Mouse (Mus musculus): ENCODE measurements around the gene Prr15.

Gene Prr15

DNA sequence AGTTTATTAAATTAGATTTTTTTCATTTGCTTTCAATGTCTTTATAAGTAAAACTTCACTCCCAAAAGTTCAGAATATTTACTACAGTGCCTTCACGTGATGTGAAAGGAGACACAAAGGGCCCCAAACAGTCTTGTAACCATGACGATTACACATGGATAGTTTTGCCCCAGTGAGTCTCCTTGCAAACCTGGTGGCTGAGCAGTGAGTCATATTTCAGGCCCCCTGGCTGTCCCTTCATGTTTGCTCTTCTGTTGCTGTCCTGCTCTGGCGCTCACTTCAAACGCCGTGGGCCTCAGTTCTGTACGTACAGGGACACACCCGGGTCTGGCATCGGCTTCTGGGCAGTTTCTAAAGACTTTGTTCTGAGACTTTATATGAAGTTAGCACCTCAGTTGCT is 6.6 kb downstream of the Prr15 start:
- DNase-seq (ENCODE audit: low read depth) = no peak

DNA sequence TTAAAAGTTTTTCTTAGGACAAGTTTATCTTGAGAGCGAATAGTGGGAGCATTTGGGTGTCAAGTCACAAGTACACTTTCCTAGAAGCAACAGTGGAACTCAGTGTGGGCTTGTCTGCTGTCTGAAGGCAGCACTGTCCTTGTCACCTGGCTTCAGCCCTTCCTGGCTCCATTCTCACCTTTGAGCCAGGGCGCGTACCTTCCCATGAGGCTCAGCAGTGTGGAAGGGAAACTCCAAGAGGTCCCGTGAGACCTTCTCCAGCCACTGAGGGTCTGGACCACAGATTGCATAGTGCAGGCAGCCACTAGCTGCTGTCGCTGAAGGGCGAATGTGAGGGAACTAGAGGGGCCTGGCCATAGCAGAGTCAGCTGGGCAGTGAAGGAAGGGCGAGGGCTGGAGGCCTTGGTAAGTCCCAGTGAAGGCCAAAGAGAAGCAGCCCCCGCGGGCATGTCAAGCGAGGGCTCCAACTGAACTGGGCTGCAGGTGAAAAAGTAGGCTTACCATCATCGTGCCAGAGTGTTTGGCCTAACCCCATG is 7.5 kb downstream of the Prr15 start:
- DNase-seq (ENCODE audit: low read depth) = no peak

DNA sequence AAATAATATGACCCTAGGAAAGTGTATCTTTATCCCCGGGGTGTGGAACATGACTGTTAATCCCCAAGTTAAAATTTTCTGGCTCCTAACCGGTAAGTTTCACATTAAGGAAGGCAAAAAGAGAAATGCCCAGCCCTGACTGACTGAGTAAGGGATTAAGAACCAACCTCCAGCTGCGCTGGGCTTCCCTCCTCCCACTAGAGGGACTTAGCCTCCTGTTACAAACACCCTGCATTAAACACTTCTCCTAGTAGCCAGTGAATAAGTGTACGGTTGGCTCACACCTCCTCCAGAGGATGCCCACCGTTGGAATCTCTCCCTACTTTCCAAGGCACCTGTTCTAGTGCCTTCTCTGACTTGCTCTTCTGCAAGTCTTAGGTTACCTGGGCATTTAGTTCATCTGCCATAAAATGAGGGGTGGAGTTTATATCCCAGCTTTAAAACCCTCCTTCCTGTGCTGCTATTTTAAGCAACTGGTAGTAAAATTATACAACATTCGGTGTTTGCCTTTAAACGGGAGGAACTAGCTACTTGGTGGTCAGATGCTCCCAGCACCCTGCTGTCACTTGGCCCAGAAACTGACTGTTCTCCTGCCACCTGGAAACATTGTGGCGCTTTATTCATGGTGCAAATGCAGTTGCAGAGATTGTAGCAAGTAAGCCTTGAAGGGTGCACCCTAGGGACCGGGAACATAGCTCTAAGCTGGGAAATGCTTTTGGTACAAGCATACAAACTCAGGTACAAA is 8.2 kb downstream of the Prr15 start:
- DNase-seq (ENCODE audit: low read depth) = no peak

DNA sequence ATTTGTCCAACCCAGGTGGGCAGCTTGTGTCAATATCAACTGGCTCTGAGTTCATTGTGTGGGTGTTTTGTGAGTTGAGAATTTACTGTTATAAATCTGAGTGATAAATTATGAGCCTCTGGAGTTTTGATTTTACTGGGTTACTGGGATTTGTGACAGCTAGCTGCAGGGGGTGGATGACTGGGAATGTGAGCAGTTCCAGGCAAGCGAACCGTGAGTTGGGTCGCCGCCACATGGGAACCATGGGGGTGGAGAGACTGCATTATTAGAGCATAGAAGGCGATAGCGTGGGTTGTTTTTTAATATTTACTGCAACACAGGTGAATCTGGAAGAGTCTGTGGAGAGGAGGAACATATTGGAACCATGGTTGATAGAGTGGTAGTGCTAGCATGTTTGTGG is 11.7 kb downstream of the Prr15 start:
- no peak for DNase-seq (ENCODE audit: low read depth)

GRCm38 (mm10) chr6:54341133-54341532 is 15.5 kb downstream of the Prr15 start:
- no peak for DNase-seq (ENCODE audit: low read depth)

- DNase-seq (ENCODE audit: low read depth) = no peak
Observed at GRCm38 (mm10) chr6:54342223-54342622, 16.6 kb downstream of the Prr15 start.

DNA sequence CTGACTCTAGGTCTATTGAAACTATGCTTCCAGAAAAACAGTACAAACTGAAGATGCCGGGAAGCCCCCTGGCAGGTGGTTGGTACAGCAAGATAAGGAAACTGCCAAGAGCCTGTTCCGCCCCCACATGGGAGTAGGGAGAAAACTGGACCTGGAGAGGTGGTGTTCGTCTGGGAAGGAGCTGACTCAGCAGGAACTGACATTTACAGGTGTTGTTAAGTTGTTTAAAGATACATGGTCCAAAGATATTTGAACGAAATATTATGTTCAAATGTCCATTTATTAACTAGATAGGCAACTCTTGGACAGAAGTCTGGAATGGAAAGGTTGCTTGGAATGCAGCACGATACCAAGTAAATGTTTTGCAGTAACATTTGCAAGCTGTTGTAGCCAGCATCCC is 26.2 kb downstream of the Prr15 start:
- no peak for DNase-seq (ENCODE audit: low read depth)

DNA sequence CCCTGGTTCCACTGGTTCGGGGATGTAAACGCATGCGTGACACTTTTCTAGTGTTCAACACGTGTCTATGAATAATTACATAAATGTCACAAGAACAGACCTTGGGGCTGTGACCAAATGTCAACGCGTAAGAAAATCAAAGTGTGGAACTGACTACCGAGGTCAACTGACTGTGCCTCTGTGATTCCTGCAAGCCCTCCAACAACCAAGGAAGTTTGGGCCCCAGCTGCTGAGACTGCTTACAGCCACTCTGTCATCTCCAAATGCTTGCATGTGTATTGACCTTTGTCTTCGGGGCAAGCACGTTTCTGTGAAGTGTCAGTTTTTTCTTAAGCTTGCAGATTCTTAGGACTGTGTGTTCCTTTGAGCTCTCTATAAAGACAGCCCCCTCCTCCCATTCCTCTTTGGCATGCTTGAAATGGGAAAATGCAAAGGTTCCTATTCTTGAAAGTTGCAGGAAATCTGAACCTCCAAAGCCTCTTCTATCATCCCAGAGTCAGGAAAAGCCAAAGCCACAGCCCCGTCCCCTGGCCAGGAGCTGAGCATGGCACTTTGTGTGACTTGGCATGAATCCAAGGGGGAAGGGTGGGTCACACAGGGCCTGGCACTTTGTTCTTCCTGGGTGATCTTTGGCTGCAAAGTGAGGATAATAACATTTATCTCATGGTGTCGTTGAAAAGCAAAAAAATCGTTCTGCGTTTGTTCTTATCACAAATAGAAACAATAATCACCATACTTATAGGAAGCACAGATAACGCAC is 27.5 kb downstream of the Prr15 start:
- no peak for DNase-seq (ENCODE audit: low read depth)

DNA sequence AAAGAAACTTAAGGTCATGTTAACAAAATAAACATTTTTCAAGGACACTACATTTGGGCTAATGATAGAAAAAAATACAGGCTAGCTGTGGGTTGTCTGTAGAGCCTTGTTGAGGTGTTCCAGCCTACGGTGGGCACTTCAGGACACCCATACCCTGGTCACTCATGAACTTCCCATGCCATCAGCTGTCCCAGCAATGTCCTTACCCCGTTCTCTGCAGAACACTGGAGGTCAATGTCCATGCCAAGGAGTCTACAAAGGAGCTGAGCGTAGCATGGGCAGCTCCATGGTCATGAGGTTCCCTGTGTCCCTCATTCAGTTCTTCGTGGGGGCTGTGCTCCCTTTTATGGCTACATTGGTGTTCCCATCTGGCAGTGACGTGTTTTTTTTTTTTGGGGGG is 28.1 kb downstream of the Prr15 start:
- DNase-seq (ENCODE audit: low read depth) = no peak

GRCm38 (mm10) chr6:54355626-54356025 is 30.0 kb downstream of the Prr15 start:
- DNase-seq (ENCODE audit: low read depth) = no peak

GRCm38 (mm10) chr6:54362526-54363324 is 37.1 kb downstream of the Prr15 start:
- DNase-seq (ENCODE audit: low read depth) = peak; percentile 13

DNA sequence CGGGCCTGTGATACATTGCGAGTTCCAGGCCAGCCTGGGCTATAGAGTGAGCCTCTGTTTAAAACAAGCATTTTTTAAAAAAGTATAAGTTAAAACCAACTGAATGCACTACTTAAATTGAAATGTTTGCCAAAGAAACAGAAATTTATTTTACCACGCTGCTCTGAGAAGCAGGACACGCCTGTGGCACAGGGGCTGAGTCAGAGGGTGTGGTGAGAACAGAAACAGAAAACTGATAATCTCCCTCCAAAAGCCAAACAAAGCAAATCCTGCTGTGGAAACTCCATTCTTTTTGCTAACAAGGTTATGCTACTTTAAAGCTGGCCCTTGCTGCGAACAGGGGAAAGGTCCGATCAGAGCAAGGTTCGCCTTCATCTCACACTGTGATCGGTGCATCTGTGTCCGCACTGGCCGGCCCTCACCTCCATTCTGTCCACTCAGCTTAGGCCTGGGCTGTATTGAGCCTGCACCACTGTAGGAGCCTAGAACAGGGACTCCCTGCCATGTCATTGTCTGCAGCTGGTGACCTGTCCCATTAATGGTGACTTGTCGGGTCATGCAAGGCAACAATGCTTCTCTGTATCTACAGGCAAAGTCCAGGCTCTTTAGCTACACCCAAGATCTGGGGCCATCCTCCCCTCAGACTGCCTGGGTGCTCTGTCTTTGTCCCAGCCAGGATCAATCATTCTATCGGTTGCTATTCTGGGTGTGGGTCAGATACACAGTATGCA is 38.9 kb downstream of the Prr15 start:
- DNase-seq (ENCODE audit: low read depth) = peak; percentile 12

DNA sequence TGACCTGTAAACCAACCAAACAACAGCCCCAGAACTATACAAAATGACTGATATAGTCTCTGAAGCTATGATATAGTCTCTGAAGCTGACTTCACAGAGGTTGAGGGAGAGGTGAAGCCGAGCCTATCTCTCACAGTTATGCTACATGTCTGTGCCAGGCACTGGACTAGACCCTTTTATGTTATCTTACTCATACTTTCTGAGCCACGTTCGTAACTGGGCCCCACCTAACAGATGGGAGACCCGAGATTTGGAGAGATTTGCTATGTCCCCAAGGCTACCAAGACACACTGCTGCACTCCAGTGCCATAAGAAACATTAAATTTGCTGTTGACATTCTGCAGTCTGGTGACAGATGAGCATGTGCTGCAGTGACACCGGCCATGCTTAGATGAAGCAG is 41.0 kb downstream of the Prr15 start:
- no peak for DNase-seq (ENCODE audit: low read depth)

GRCm38 (mm10) chr6:54368071-54368470 is 42.4 kb downstream of the Prr15 start:
- DNase-seq (ENCODE audit: low read depth) = peak; percentile 56

DNA sequence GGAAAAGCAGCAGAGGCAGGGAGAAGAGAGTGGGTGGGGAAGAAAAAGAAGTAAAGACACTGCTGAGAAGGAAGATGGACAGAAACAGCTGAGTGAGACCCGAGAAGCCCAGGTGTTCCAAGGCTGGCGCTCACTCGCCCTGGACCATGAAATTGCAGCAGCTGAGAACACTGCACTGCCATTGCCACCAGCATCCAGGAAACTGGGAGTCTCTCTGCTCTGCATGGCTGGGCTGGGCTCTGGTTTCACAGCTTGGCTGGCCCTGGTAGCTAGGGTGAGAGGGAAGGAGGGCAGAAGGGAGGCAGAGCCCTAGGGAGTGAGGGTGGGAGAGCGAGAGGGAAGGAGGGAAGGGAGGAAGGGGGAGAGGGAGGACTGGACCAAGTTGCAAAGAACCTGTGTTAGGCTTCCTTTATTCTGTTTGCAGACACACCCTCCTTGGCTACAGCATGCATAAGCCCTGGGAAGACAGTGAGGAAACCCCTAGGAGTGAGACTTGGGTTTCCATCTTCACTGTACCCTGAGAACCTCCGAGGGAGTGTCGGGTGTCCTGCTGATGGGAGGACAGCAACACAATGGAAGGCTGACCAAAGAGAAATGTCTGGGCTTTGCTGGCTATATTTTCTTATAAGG is 44.4 kb downstream of the Prr15 start:
- no peak for DNase-seq (ENCODE audit: low read depth)

DNA sequence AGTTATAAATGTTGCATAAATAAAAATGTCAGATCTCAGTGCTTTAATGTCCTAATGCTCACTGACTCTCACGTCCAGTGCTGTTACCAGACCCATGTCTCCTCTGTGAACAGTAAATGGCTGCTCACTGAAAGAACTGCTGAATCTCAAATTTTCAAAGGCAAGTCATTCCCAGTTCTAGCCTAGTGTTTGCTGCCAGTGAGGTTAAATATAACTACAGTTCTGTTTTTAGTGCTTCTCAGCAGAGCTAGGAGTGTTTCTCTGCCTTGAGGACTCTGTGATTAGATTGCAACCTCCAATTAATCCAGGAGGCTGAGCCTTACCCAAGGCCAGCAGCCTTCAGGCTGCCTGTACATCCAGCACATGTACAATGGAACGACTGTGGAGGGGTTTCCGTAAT is 46.2 kb downstream of the Prr15 start:
- DNase-seq (ENCODE audit: low read depth) = no peak

DNA sequence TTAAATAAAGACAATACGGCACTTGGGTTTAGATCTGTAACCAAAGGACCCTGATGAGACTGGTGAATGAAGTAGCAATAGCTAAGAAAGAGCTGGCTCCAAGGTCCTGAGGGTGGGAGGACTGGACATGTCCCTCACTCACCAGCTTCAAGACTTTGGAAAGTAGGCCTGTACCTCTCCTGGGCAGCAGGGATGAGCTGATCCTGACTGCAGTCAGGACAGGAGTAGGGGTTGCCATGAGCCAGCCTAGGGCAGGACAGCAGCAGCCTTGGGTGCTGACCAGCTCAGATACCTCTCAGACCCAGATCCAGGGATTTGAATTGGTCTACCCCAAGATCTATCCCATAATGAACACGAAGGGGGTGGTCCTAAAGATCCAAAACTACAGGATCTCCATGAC is 53.7 kb downstream of the Prr15 start:
- no peak for DNase-seq (ENCODE audit: low read depth)
